Mouse (Mus musculus): Measurements from ENCODE around the gene Tmem239.

GRCm38 (mm10) chr2:130423397-130424125 lies 17.3 kb downstream of the Tmem239 start:
- TF ChIP-seq EP300 (IDR thresholded peaks at IDR 0.05; ENCODE audit: low read depth): no peak
- TF ChIP-seq CTCF (IDR thresholded peaks at IDR 0.05; ENCODE audit: low read depth): no peak

Data from liver, postnatal 0 days (tissue).